Mouse (Mus musculus) heart, adult 11 months (tissue): ENCODE results near the gene Ak5.
A peak's percentile ranks its signal among the peaks of the same experiment; 100 is the strongest.

Source experiments
- DNase-seq: peaks from one replicate; pipeline ENCODE4 v3.0.0; 2022

The Ak5 gene

DNA sequence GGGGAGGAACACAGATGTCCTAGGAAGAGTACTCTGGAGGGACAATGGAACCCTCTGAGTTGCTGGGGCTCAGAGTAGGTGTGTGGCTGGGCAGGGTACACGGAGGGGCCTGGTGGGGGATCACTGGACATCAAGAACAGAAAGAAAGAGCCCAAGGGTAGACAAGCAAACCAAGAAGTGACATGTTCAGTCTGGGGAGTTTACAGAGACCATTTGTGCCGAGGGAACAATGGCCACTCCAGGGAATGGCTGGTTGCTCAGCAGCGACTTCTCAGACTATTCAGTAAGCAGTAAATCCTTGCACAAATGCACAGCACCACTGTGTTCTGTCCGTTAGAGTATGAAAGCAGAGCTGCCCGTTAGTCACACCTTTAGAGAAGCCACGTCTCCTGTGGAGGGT, 152.2 kb downstream of the Ak5 start:
- DNase-seq: no peak

DNA sequence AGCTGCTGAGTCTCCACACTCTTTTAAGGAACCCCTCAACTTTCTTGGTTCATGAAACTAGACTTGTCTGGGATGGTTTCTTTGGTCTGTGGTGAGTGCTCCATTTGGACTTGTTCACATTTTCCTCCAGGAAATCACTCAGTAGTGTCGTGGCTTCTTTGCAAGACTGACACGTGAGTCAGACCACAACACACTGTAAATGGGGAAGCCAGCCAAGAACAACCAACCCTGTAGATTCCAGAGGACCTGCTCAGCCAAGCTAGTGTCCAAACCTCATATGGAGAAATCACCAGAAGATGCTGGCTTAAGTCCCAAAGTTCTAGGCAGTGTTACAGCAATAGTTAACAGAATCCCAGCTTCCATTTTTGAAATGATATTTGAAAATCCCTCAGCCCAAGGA, 155.6 kb downstream of the Ak5 start:
- DNase-seq: no peak

DNA sequence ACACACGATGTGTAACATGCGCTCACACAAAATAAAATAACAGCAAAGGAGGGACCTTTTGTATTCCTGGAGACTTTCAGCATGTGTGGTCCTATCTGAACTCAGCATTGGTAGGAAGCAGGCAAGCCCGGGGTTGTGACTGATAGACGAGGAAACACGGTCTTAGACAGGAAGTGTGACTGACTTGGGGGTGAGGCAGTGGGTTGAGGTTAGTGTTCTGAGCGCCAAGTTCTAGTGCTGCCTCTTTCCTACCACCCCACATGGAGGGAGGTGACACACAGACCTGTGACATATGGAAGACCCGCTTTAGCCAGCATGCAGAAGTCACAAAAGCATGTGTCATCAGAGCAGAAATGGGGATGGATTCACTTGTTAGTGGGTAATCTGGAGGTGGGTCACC, 158.9 kb downstream of the Ak5 start:
- peak; percentile 61 for DNase-seq

DNA sequence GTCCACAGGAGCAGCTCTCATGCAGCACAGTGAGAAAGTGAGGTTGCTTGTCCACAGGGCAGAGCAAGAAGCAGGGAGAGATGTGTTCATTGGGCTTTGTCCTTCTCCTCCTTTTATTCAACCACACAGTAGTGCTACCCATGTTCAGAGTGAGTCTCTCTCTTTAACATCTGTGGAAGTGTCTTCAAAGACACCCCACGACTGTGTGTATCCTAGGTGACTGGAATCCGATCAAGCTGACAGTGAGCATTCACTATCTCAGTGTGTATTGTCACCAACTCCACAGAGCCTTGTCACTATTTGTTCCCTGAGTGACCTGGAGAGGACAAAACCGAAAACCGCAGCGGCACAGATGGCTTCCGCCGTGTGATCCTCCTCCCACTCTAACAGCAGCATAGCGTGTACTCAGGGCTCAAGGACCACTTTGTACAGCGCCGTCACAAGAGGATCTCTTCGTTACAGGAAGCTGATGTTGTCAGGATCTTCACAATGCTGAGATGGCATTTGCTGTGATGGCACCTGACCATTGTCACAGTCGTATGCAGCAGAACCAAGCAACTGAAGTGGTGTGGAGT, 159.7 kb downstream of the Ak5 start:
- DNase-seq: peak; percentile 37

DNA sequence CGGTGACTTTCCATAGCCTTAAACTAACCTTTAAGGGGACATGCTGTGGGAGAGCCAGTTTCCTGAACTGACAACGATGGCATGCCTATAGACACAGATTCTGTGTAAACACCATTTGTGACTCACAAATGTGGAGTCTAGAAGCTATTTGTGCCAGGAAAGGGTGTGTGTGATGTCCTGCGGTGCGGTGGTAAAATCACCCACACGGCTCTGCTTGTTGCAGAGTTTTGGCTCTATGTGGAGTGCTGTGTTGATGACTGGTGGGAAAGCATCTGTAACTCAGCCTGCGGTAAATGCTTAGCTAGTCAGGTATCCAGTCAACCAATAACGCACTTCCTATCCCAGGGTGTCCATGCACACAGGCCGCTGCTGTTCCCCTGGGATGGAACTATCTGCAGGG, 160.3 kb downstream of the Ak5 start:
- DNase-seq: no peak

DNA sequence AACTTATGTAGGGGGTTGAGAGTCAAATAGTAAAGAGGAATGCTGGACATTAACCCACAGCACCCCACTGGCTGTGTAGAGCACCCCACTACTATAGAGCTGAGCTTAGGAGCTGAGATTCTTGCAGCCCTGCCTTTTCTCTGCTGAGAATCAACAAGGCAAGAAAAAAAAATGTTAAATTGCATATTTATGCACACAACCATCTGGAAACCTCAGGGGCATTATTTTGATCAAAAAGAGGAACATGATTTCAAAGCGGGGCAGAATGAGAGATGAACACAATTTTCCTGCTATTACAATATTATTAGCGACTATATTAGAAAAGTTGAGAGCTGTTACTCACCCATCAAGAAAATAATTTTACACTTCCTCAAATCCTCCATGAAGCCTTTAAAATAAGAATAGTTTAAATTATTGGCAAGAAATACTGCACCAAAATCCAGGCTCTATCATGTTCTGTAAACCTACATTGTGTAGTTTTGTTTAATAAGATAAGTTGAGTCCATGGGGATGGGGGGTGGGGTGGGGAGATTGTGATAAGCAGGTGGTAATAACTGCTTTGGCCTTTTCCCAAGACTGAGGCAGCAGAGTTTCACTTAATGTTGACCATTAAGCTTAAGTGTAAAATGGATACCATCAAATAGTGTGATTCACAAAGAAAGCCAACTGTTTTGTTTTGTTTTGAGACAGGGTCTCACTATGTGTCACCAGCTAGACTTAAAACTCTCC, 169.0 kb downstream of the Ak5 start:
- no peak for DNase-seq

DNA sequence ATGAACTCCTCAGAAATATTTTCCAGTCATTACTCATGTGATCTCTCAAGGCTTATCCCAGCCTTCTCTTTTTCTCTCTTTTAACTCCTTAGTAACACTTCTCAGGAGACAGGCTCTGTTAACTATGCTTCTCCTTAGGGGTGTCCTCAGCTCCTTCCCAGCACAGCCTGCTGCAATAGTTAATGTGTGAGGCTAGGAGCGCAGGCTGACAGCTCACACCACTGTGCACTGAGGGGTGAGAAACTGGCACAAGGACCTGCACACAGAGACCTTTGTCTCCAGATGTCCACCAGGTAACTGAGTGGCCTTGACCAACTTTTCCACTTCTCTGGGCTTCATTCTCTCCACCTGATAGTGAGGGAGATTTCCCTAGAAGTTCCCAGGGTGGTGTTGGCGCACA, 170.3 kb downstream of the Ak5 start:
- DNase-seq: no peak

DNA sequence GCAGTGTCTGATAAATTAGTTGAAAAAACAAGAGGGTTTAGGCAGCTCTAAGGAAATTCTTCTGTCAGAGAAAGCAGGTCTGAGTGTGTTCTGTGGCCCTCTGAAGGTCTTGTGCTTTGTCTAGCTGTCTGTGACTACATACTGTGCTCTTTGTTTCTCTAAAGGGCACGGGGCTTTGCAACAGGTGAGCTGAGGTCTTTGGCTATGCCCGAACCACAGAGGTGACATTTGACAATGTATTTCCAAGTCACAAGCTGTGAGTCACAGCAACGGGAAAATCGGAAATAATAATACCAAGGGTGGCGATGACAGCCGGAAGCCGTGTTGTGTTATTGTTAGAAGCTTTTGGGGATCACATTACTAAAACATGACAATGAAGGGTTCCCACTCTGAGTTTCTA, 171.1 kb downstream of the Ak5 start:
- peak; percentile 41 for DNase-seq

DNA sequence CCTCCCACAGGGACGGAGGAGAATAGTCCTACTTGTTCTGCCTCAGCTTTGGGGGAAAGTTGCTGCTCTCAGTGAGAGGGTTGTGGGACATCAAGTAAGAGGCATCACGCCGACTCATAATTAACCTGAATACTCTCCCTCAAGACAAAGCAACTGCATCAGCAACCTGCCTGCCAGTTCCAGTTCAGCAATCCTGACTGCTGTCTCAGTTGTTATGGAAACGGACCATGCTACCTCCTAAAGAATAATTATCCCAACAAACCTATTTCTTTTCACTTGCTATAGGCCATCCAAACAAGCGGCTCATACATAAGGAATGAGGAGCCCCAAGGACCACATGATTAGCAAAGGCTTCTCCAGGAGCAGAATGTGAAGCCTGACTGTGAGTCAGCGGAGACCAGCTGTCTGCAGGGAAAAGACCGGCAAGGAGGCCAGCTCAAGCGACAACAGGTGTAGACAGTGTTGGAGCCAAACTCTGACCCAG, 172.7 kb downstream of the Ak5 start:
- DNase-seq: no peak

DNA sequence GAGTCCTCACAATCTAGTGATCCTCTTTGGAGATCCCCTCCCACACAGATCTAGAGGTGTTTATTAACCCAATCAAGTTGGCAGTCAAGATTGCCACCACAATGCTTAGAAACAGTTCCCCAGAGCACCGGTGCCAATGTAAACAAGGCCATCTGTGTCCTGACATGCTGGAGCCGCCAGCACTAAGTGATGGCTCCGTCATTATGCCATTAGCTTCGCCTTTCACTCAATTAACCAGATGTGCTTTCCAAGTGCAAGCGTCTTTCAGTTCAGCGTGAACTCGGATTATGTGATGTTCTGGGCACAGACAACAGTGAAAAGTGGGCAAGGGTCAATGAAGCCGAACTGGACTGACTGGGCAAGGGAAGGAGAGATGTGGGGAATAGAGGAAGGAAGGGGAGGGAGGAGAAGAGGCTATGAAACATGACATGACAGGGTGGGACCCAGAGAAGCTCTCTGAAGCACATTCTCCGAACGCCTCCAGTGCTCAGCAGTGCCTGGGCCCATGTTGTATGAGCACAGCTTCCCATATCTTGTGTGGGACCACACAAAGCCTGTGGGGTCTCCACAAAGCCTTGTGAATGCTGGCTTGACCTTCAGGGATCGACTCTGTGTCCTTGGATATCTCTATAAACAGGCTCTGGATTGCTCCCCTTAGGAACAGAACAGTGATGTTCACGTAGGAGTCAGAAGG, 173.3 kb downstream of the Ak5 start:
- no peak for DNase-seq

DNA sequence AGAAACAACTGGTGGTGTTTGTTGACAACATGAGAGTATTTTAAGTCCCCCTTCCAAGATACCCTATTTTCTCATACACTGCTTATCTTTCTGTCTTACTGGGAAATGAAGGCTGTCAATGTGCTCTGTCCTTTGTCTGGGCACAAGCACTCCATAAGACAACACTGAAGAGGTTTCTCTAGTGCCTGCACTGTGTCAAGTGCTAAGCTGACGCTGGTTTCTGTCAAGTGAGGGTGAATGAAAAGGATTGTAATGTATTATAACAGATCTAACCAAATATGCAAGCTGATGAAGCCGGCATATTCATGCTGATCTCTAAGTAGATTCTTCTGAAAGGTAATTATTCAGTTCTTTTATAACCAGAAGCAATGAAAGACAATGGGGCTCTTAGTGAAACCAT, 174.3 kb downstream of the Ak5 start:
- DNase-seq: peak; percentile 50

DNA sequence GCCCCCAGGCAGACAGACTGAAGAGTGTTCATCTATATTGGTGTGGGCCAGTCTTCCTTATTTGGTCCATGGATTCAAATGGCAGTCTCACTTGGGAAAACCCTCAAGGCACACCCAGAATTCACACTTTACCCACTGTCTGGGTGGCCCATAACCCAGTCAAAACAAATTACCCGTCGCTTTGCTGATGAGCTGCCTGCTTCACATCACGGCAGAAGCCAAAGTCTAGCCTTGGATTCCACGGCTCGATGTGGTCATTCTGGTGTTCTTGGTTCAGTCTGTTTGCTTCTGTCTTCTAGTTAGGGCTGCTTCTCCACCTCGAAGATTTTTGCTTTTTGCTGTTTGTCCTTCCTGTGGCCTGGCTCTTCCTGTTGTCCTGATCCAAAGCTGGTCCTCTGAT, 175.9 kb downstream of the Ak5 start:
- no peak for DNase-seq

DNA sequence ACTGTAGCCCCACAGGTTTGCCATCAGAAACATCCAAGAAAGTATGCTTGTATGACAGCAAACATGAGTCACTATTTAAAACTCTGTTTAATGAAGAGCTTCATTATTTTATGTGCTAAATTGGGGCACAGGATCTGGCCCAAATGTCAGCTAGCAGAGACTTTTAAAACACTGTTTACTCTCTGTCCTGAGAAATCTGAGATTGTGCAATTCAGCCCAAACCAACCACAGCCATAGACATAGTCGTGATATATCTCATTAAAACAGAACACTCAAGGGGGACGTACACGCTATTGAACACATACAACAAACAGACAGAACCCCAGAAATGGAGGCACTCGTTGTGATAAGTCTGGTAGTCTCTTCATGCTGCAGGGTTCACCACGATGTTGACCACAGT, 177.7 kb downstream of the Ak5 start:
- peak; percentile 45 for DNase-seq

DNA sequence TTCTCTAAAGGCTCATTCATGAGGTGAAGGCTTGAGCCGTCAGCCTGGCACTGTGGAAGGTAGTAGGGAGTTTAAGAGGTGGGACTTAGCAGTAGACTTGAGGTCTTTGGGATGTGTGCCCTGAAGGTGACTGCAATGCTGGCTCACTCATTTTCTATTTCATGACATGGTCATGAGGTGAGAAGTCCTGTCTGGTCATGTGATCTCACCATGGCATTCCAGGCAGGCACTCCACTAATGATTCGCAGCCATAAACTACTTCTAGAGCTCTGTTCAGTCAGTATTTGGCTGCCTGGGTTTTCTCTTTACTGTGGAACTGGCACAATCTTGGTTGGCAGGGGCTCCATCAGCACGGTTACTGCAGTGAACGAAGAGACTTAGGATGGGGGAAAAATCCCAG, 179.2 kb downstream of the Ak5 start:
- peak; percentile 55 for DNase-seq

DNA sequence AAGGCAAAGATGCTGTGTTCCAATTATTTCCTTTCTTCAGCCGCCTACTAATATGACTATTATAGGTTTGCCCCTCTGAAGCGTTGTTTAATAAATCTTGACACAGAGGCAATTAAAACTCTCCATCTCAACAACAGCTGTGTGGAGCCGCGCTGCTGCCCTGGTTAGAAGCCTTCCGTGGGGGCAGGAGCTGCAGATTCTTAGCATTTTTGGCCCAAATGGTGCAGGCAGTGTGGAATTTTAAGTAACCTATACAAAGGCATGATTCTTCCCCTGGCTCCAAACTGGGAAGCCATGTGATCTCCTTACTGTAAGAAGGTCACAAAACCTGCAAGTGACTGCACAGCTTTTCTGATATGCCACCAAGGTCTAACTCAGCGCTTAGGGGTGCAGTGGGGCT, 184.0 kb downstream of the Ak5 start:
- DNase-seq: no peak

DNA sequence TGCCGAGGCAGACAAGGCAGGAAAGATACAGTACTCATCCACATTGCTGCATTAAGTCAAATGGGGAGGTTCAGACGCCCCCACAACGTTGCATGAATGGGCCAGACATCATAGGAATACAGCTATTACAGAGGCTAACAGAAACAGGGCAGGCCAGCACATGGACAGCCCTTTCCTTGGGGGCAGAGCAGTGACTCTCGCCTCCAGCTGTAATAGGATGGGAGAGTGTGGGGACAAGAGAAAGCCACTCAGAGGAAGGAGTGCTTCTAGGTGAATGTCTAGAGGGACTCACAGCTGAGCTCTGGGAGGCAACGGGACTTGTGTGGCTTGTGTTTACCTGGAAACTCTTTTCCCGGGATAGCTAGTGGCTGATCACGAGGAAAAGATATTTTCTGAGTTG, 184.4 kb downstream of the Ak5 start:
- peak; percentile 55 for DNase-seq

DNA sequence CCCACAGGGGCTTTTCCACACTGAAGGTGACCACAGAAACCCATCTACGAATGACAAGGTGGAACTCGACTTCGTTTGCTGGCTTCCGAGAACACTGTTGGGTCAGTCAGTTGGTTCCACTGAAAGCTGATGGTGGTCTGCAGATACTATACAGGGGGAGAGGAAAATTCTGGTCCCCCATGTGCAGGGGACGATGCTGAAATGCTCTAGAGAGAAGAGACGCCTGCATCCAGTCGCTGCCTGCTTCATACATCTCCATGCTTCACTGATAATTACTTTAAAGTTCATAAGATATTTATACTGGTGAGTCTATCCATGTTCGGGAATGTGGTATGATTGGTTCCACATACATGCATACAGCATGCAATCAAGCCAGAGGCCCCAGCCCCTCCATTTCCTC, 186.0 kb downstream of the Ak5 start:
- peak; percentile 84 for DNase-seq

DNA sequence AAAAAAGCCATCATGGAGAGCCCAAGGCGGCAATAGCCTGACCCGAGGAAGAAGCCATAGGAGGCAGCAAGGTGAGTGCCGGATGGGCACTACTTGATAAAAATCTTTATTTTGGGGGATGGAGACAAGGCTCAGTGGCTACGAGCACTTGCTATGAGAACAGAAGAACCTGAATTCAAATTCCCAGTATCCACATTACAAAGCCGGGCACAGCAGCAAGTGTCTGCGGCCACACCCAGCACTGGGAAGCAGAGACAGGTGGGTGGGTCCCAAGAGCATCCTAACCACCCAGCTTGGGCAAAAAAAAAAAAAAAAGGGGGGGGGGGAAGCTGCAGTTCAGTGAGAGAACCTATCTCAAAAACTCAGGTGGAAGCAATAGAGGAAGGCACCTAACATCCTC, 187.8 kb downstream of the Ak5 start:
- DNase-seq: peak; percentile 71

DNA sequence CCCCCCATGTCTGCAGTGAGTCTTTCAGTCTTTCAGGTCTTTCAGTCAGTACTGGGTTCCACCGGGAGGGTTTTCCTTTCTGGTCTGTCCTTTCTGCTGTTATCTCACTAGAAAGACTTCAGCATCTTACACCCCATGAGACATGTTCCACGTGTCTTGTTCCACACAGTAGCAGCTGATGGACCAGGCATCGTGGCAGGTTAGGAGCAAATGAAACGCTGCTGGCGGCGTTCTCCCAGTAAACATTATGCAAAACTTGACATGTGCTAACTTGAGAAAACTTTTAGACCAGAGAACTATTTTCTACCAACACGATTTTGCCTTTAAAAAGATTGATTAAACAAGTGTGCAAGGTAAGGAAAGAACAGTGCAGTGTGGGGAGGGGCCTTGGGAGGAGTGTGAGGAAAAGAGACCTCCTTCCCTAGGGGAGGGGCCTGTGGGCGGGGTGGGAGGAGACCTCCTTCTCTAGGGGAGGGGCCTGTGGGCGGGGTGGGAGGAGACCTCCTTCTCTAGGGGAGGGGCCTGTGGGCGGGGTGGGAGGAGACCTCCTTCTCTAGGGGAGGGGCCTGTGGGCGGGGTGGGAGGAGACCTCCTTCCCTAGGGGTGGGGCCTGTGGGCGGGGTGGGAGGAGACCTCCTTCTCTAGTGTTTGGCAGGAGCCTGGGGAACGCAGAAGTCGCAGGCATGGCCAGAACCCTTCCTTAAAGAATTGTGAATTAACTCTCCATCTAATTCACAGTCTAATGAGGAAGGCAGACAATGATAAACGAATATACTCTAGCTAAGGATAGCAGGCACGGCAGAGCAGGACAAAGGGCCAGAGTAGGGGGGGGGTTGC, 189.3 kb downstream of the Ak5 start:
- DNase-seq: peak; percentile 95

DNA sequence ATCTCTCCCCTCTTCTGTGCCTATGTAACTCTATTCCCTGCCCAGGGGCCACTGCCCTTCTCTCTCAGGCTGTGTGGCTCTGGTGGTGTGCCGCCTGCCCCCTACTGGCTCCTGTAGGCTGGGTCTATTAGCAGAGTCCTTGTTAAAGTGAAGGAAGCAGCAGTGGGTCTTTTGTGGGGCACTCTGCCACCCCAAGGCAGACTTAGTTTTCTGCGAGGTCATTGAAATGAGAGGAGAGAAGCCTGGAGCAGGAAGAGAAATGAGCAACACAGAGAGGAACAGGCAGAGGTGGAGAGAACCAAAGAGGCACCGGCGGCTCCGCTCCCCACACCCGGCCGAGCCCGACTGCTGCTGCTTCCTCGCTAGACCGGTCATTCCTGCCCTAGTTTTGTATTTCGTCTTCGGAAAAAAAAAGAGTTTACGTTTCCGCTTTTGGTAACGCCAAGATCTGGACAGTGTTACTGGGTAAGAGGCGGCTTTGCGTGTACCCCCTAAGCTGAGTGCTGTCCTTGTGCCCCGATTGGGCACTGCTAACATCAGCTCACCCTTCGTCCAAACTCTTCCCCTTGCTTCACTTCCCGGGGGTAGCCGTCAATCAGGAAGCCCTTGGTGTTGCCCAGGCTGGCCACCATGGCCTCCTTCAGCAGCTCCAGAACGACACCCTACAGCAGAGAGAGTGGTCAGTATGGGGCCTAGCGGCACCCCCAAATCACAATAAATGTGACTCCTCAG, 190.2 kb downstream of the Ak5 start:
- DNase-seq: peak; percentile 97

DNA sequence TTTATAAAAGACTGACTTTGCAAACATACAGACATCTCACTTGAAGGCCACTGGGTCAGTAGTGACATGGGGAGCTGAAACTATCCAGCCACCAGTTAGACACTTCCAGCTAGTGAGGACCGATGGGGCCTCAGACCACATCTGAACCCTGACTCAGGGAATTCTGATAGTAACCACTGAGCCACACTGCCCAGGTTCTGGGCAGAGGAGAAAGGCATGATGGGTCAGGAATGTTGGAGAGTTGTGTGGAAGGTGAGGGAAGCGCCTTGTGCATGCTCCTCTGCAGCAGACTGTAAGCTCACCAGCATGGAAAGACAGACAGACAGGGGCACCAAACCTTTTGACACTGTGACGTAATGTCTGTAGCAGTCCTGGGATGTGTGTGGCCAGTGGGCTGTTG, 192.3 kb downstream of the Ak5 start:
- DNase-seq: peak; percentile 76

DNA sequence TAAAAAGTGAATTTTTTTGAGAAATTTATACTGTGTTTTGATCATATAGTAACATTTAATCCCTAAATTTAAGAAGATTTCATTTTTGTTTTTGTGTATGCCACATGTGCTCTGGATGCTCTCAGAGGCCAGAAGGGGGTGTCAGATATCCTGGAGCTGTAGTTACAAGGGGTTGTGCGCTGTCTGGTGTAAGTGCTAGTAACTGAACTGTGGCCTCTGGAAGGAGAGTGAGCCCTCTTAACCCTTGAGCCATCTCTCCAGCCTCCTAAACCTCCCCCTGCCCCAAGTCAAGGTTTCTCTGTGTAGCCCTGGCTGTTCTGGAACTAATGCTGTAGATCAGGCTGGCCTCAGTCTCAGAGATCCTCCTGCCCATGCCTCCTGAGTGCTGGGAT, 192.9 kb downstream of the Ak5 start:
- DNase-seq: peak; percentile 73
